Mouse (Mus musculus): ENCODE data around the gene Gm9045.
"Not testable (repeated sequence)": the region's sequence is repeated elsewhere in the genome, so short reads cannot be mapped to it uniquely, and the experiment has no call there.

Gene Gm9045

DNA sequence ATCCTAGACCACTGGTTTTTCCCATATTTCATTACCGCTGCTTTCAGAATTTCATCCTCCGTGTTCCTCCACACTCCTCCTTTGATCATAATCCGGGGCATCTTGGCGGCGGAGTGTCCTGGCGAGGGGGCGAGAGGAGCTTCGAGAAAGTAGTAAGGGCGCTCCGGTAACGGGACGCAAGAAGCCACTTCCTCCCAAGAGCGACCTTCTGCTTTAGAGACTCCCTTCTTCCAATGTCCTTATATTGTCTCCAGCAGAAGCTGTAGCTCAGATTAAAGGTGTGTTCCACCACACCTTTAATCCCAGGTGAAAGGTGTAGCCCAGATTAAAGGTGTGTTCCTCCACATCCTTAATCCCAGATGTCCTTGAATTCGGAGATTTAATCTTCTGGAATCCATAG is at the start of gene Gm9045:
Gm9045 (minus strand) TSS at position 101 of the 400 bp plus-strand sequence.
- DNase-seq (ENCODE audit: low spot score in 2 of 2): not testable (repeated sequence)

DNA sequence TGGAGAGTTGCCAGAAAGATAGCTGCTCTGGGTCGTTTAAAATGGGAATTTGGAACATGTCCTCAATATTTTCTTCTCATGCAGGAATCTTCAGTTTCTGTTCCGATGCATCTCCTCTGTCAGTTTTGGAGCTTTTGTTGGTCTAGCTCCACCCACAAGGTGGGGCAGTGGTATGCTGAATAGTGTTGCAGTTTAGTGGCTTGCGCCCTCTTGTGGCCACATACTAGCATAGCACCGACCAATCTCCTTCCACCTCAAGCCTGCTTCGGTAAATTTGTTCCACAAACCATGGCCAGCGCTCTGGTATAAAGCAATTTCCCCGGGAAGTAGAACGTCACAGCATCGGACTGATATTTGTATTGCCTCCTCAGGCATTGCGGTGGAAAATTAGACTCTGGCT is 32.8 kb upstream of the Gm9045 start:
- DNase-seq (ENCODE audit: low spot score in 2 of 2): peak; percentile 84 to 87

DNA sequence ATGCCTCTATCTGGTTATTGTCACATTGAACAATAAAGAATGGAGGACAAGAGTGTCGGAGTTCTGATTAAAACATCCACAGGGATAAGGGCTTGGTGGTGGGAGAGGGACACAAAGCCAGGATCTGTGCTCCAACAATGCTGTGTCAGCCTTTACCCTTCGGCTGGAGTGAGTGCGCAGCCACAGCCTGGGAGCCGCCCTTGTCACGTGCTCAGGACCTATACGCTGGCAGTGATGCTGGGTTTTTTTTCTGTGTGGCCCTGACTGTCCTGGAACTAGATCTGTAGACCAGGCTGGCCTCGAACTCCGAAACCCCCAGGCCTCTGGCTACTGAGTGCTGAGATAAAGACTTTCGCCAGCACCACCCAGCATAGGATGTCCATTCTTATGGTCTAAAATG is 31.9 kb upstream of the Gm9045 start:
- DNase-seq (ENCODE audit: low spot score in 2 of 2): no peak

DNA sequence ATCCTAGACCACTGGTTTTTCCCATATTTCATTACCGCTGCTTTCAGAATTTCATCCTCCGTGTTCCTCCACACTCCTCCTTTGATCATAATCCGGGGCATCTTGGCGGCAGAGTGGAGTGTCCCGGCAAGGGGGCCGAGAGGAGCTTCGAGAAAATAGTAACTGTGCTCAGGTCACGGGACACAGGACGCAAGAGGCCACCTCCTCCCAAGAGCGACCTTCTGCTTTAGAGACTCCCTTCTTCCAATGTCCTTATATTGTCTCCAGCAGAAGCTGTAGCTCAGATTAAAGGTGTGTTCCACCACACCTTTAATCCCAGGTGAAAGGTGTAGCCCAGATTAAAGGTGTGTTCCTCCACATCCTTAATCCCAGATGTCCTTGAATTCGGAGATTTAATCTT is 16.4 kb upstream of the Gm9045 start, which contains the start of gene Gm9049:
Gm9049 (minus strand) TSS at position 101 of the 400 bp plus-strand sequence.
- DNase-seq (ENCODE audit: low spot score in 2 of 2): not testable (repeated sequence)

DNA sequence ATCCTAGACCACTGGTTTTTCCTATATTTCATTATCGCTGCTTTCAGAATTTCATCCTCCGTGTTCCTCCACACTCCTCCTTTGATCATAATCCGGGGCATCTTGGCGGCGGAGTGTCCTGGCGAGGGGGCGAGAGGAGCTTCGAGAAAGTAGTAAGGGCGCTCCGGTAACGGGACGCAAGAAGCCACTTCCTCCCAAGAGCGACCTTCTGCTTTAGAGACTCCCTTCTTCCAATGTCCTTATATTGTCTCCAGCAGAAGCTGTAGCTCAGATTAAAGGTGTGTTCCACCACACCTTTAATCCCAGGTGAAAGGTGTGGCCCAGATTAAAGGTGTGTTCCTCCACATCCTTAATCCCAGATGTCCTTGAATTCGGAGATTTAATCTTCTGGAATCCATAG is 10.9 kb upstream of the Gm9045 start, which contains the start of gene Gm9048:
Gm9048 (minus strand) TSS at position 101 of the 400 bp plus-strand sequence.
- DNase-seq (ENCODE audit: low spot score in 2 of 2): not testable (repeated sequence)

DNA sequence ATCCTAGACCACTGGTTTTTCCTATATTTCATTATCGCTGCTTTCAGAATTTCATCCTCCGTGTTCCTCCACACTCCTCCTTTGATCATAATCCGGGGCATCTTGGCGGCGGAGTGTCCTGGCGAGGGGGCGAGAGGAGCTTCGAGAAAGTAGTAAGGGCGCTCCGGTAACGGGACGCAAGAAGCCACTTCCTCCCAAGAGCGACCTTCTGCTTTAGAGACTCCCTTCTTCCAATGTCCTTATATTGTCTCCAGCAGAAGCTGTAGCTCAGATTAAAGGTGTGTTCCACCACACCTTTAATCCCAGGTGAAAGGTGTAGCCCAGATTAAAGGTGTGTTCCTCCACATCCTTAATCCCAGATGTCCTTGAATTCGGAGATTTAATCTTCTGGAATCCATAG is 5.5 kb upstream of the Gm9045 start, which contains the start of gene Gm9046:
Gm9046 (minus strand) TSS at position 101 of the 400 bp plus-strand sequence.
- DNase-seq (ENCODE audit: low spot score in 2 of 2): not testable (repeated sequence)

DNA sequence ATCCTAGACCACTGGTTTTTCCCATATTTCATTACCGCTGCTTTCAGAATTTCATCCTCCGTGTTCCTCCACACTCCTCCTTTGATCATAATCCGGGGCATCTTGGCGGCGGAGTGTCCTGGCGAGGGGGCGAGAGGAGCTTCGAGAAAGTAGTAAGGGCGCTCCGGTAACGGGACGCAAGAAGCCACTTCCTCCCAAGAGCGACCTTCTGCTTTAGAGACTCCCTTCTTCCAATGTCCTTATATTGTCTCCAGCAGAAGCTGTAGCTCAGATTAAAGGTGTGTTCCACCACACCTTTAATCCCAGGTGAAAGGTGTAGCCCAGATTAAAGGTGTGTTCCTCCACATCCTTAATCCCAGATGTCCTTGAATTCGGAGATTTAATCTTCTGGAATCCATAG is 5.3 kb downstream of the Gm9045 start, which contains the start of gene Gm9044:
Gm9044 (minus strand) TSS at position 101 of the 400 bp plus-strand sequence.
- not testable (repeated sequence) for DNase-seq (ENCODE audit: low spot score in 2 of 2)

DNA sequence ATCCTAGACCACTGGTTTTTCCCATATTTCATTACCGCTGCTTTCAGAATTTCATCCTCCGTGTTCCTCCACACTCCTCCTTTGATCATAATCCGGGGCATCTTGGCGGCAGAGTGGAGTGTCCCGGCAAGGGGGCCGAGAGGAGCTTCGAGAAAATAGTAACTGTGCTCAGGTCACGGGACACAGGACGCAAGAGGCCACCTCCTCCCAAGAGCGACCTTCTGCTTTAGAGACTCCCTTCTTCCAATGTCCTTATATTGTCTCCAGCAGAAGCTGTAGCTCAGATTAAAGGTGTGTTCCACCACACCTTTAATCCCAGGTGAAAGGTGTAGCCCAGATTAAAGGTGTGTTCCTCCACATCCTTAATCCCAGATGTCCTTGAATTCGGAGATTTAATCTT is 10.8 kb downstream of the Gm9045 start, which contains the start of gene Gm9040:
Gm9040 (minus strand) TSS at position 101 of the 400 bp plus-strand sequence.
- not testable (repeated sequence) for DNase-seq (ENCODE audit: low spot score in 2 of 2)

DNA sequence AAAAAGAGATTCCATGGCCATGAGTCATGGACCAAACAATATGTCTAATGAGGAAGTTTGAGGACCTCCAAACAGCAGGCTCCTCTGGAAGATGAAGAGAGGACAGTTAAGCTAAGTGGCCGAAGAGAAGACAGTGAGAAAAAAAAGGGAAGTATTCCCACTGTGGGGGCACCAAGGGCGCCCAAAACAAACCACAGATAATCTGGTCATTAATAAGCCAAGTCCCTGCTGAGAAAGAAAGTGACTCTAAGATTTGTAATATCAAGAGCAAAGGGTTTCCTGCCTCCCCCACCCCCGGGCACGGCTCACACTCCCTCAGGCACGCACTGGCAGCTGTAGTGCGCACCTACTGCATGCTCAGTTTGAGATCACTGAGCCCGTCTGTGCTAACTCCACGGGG is 18.6 kb downstream of the Gm9045 start:
- no peak for DNase-seq (ENCODE audit: low spot score in 2 of 2)

DNA sequence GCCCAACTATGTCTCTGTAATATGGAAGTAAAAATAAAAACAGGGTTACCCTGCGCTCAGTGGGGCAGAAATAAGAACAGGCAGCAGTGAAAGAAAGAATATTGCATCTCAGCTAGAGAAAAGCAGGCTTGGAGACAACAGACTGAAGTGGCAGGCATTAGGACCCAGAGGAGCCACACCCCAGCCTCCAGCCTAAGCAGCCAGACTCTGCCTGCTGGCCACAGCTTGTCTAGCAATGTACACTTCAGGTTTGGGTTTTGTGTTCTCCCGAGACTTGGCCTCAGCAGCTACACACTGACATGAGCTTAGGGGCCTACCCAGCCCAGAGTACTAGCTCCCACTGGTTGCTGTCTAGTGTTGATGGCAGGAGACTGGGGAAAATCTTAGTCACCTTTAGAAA is 35.5 kb downstream of the Gm9045 start:
- DNase-seq (ENCODE audit: low spot score in 2 of 2): not testable (repeated sequence)

DNA sequence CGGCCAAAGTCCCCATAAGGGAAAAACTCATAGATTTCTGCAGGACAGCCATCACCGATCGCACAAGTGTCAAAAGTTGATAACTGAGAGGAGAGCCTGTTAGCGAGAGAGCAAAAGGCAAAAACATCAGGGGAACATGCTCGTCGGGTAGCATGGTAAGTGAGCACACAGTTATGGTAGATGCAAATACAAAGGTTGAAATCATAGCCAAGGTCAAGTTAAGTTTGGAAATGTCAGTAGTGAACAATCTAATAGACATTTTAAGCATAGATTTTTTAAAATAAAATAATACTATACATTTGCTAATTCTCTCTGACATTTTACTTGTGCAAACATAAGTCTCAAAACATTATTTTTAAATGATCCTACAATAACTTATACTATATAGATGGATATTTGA is 42.7 kb downstream of the Gm9045 start, which contains the start of gene Iltifb:
Iltifb (minus strand) TSS at position 101 of the 400 bp plus-strand sequence.
- DNase-seq (ENCODE audit: low spot score in 2 of 2): no peak
